Mouse (Mus musculus): Measurements from ENCODE around the gene Gm49384. TPM values are rescaled to one million over a fixed set of nuclear protein-coding genes. Genes with fewer than 3 reads are reported as not detected.

Gene Gm49384
- polyA plus RNA-seq, 1 experiment = 5.5 TPM

- peak; percentile 80 for DNase-seq (ENCODE audit: low read depth)
- TF ChIP-seq POLR2A (IDR thresholded peaks at IDR 0.05; ENCODE audit: borderline replicate concordance, extremely low read depth, insufficient read depth, insufficient read length, poor library complexity, severe bottlenecking) (no peak), CTCF (IDR thresholded peaks at IDR 0.05; ENCODE audit: borderline replicate concordance, extremely low read depth, insufficient read depth, insufficient read length) (no peak)
Measured at GRCm38 (mm10) chr12:69198164-69198535, 5.9 kb downstream of the Gm49384 start, which contains the start of gene Dnaaf2. Gene Dnaaf2 (minus strand): TSS chr12:69198429.

- peak; percentile 63 for DNase-seq (ENCODE audit: low read depth)
- no peak for TF ChIP-seq POLR2A (IDR thresholded peaks at IDR 0.05; ENCODE audit: borderline replicate concordance, extremely low read depth, insufficient read depth, insufficient read length, poor library complexity, severe bottlenecking)
- TF ChIP-seq CTCF (IDR thresholded peaks at IDR 0.05; ENCODE audit: borderline replicate concordance, extremely low read depth, insufficient read depth, insufficient read length) = no peak
Measured at GRCm38 (mm10) chr12:69197378-69198163, 6.5 kb downstream of the Gm49384 start.

- TF ChIP-seq CTCF (IDR thresholded peaks at IDR 0.05; ENCODE audit: borderline replicate concordance, extremely low read depth, insufficient read depth, insufficient read length) (no peak), POLR2A (IDR thresholded peaks at IDR 0.05; ENCODE audit: borderline replicate concordance, extremely low read depth, insufficient read depth, insufficient read length, poor library complexity, severe bottlenecking) (peak; percentile 96)
- DNase-seq (ENCODE audit: low read depth) = peak; percentile 93
Measured at GRCm38 (mm10) chr12:69196444-69197377, 7.4 kb downstream of the Gm49384 start, which contains the start of gene Gm49383. Gene Gm49383 (minus strand): TSS chr12:69197104.

- TF ChIP-seq CTCF (IDR thresholded peaks at IDR 0.05; ENCODE audit: borderline replicate concordance, extremely low read depth, insufficient read depth, insufficient read length) = no peak
- no peak for TF ChIP-seq POLR2A (IDR thresholded peaks at IDR 0.05; ENCODE audit: borderline replicate concordance, extremely low read depth, insufficient read depth, insufficient read length, poor library complexity, severe bottlenecking)
Measured at GRCm38 (mm10) chr12:69192637-69193036, 11.4 kb downstream of the Gm49384 start.

GRCm38 (mm10) chr12:69191396-69191795 lies 12.7 kb downstream of the Gm49384 start:
- TF ChIP-seq CTCF (IDR thresholded peaks at IDR 0.05; ENCODE audit: borderline replicate concordance, extremely low read depth, insufficient read depth, insufficient read length) (no peak), POLR2A (IDR thresholded peaks at IDR 0.05; ENCODE audit: borderline replicate concordance, extremely low read depth, insufficient read depth, insufficient read length, poor library complexity, severe bottlenecking) (no peak)
- no peak for DNase-seq (ENCODE audit: low read depth)

More at GRCm38 (mm10) chr12:69192637-69193036, 11.4 kb downstream of the Gm49384 start:
- DNase-seq (ENCODE audit: low read depth) = no peak

GRCm38 (mm10) chr12:69190522-69190921 lies 13.5 kb downstream of the Gm49384 start:
- DNase-seq (ENCODE audit: low read depth) = no peak
- TF ChIP-seq POLR2A (IDR thresholded peaks at IDR 0.05; ENCODE audit: borderline replicate concordance, extremely low read depth, insufficient read depth, insufficient read length, poor library complexity, severe bottlenecking) (no peak), CTCF (IDR thresholded peaks at IDR 0.05; ENCODE audit: borderline replicate concordance, extremely low read depth, insufficient read depth, insufficient read length) (no peak)

GRCm38 (mm10) chr12:69190074-69190473 lies 14.0 kb downstream of the Gm49384 start:
- no peak for TF ChIP-seq CTCF (IDR thresholded peaks at IDR 0.05; ENCODE audit: borderline replicate concordance, extremely low read depth, insufficient read depth, insufficient read length)
- TF ChIP-seq POLR2A (IDR thresholded peaks at IDR 0.05; ENCODE audit: borderline replicate concordance, extremely low read depth, insufficient read depth, insufficient read length, poor library complexity, severe bottlenecking) = no peak
- DNase-seq (ENCODE audit: low read depth) = no peak

- no peak for DNase-seq (ENCODE audit: low read depth)
- TF ChIP-seq POLR2A (IDR thresholded peaks at IDR 0.05; ENCODE audit: borderline replicate concordance, extremely low read depth, insufficient read depth, insufficient read length, poor library complexity, severe bottlenecking) (no peak), CTCF (IDR thresholded peaks at IDR 0.05; ENCODE audit: borderline replicate concordance, extremely low read depth, insufficient read depth, insufficient read length) (no peak)
Measured at GRCm38 (mm10) chr12:69186811-69187471, 17.1 kb downstream of the Gm49384 start.

GRCm38 (mm10) chr12:69185371-69185770 lies 18.7 kb downstream of the Gm49384 start:
- DNase-seq (ENCODE audit: low read depth) = no peak
- TF ChIP-seq CTCF (IDR thresholded peaks at IDR 0.05; ENCODE audit: borderline replicate concordance, extremely low read depth, insufficient read depth, insufficient read length) (no peak), POLR2A (IDR thresholded peaks at IDR 0.05; ENCODE audit: borderline replicate concordance, extremely low read depth, insufficient read depth, insufficient read length, poor library complexity, severe bottlenecking) (no peak)

- TF ChIP-seq CTCF (IDR thresholded peaks at IDR 0.05; ENCODE audit: borderline replicate concordance, extremely low read depth, insufficient read depth, insufficient read length) (no peak), POLR2A (IDR thresholded peaks at IDR 0.05; ENCODE audit: borderline replicate concordance, extremely low read depth, insufficient read depth, insufficient read length, poor library complexity, severe bottlenecking) (no peak)
- DNase-seq (ENCODE audit: low read depth) = peak; percentile 69
Measured at GRCm38 (mm10) chr12:69184342-69185295, 19.4 kb downstream of the Gm49384 start.

All from brain, embryonic 14.5 days (tissue).